Comparison of ENCODE assay signal across 7 mouse cellular contexts in the genomic region with DNA sequence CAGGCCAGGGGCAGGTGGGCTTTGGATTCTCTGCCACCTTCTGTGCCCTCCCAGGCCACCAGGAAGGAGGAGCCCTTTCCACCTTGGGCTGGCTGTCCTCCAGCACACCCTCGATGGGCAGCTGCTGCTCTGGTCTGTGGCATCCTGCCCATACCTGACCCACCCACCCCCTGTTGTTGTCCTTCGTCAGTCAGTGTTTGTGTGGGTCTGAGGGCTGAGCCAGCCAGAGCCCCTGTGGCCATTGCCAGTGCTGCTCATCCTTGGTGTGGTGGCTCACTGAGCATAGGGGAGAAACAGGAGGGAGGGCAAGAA. TPM values are rescaled to one million over a fixed set of nuclear protein-coding genes. Genes with fewer than 3 reads are reported as not detected.
DNase-seq lines count a peak whose midpoint lies in the region; ATAC-seq lines count a peak whose summit lies in the region.

No protein-coding gene starts in this region.

- H3K4me3 ChIP-seq in lung, embryonic 16.5 days (ENCODE audit: low read length), result no peak overlapping the region; the same call in 1 of the 2 replicates
- no peak overlapping the region for H3K4me3 ChIP-seq in forebrain, embryonic 14.5 days (ENCODE audit: low read depth, low read length)
- H3K4me3 ChIP-seq in limb, embryonic 11.5 days (ENCODE audit: low read depth, low read length), result no peak overlapping the region
- H3K4me3 ChIP-seq in stomach, embryonic 14.5 days (ENCODE audit: low read depth, low read length), result no peak overlapping the region

- no peak for DNase-seq in lung, postnatal 10 days
- no peak for DNase-seq in forebrain, embryonic 14.5 days (ENCODE audit: low spot score)
- no peak for DNase-seq in limb, embryonic 11.5 days (ENCODE audit: low spot score)
- no peak for DNase-seq in natural killer cell, adult 2 months (ENCODE audit: low spot score in 2 of 2)
- DNase-seq in cerebellum, adult 8-10 months, result no peak

- no peak for ATAC-seq in lung, embryonic 16.5 days (ENCODE audit: low read depth)
- ATAC-seq in forebrain, embryonic 14.5 days, result no peak
- no peak for ATAC-seq in limb, embryonic 11.5 days (ENCODE audit: insufficient number of reproducible peaks, low FRiP score, low TSS enrichment, low read depth)
- no peak for ATAC-seq in stomach, embryonic 14.5 days (ENCODE audit: insufficient number of reproducible peaks, insufficient read depth, low FRiP score, low read depth)

- H3K36me3 ChIP-seq in lung, embryonic 16.5 days (ENCODE audit: control insufficient read depth, insufficient read depth, low read length), result no peaks in the 10 kb centered on the region
- H3K36me3 ChIP-seq in forebrain, embryonic 14.5 days (ENCODE audit: control insufficient read depth, insufficient read depth, low read length), result 0 out of 2 replicates have a peak, but pooled peaks cover 3% of the 10 kb centered on the region
- no peaks in the 10 kb centered on the region for H3K36me3 ChIP-seq in limb, embryonic 11.5 days (ENCODE audit: control insufficient read depth, insufficient read depth, low read length)
- H3K36me3 ChIP-seq in stomach, embryonic 14.5 days (ENCODE audit: control insufficient read depth, insufficient read depth, low read length), result no peaks in the 10 kb centered on the region

- H3K4me2 ChIP-seq in lung, embryonic 16.5 days (ENCODE audit: low read depth, low read length), result peak overlapping the region; percentile 51
- H3K4me2 ChIP-seq in forebrain, embryonic 14.5 days (ENCODE audit: low read length), result peak overlapping the region; percentile 28; the same call in 1 of the 2 replicates
- H3K4me2 ChIP-seq in limb, embryonic 11.5 days (ENCODE audit: low read depth, severe bottlenecking), result peak overlapping the region; percentile 13; the same call in 1 of the 2 replicates
- H3K4me2 ChIP-seq in stomach, embryonic 14.5 days (replicated peaks; ENCODE audit: low read depth, low read length), result peak overlapping the region; percentile 42

- peaks cover 18% of the 10 kb centered on the region for H3K27me3 ChIP-seq in lung, embryonic 16.5 days (ENCODE audit: control insufficient read depth, insufficient read depth, low read depth, low read length)
- H3K27me3 ChIP-seq in forebrain, embryonic 14.5 days (replicated peaks; ENCODE audit: control insufficient read depth, insufficient read depth, low read length), result peaks cover 18% of the 10 kb centered on the region
- H3K27me3 ChIP-seq in limb, embryonic 11.5 days (ENCODE audit: control insufficient read depth, insufficient read depth, low read length), result peaks cover 23% of the 10 kb centered on the region
- H3K27me3 ChIP-seq in stomach, embryonic 14.5 days (ENCODE audit: control insufficient read depth, insufficient read depth, low read length), result 0 out of 2 replicates have a peak, but pooled peaks cover 8% of the 10 kb centered on the region

- H3K9ac ChIP-seq in lung, embryonic 16.5 days (ENCODE audit: low read length), result peak overlapping the region; percentile 43
- no peak overlapping the region; the same call in 1 of the 2 replicates for H3K9ac ChIP-seq in forebrain, embryonic 14.5 days (ENCODE audit: low read length)
- H3K9ac ChIP-seq in limb, embryonic 11.5 days (ENCODE audit: low read length), result peak overlapping the region; percentile 35; the same call in 1 of the 2 replicates
- no peak overlapping the region for H3K9ac ChIP-seq in stomach, embryonic 14.5 days (replicated peaks; ENCODE audit: low read depth, low read length)

- peaks cover 17% of the 10 kb centered on the region for H3K4me1 ChIP-seq in lung, embryonic 16.5 days (replicated peaks; ENCODE audit: control insufficient read depth, insufficient read depth, low read length)
- peaks cover 12% of the 10 kb centered on the region; the same call in 1 of the 2 replicates for H3K4me1 ChIP-seq in forebrain, embryonic 14.5 days (ENCODE audit: control insufficient read depth, insufficient read depth, low read length)
- H3K4me1 ChIP-seq in limb, embryonic 11.5 days (ENCODE audit: control insufficient read depth, insufficient read depth, low read length), result peaks cover 15% of the 10 kb centered on the region
- peaks cover 13% of the 10 kb centered on the region for H3K4me1 ChIP-seq in stomach, embryonic 14.5 days (ENCODE audit: control insufficient read depth, insufficient read depth, low read length)

- H3K9me3 ChIP-seq in lung, embryonic 16.5 days (ENCODE audit: control insufficient read depth, low read length), result no peaks in the 10 kb centered on the region
- no peaks in the 10 kb centered on the region for H3K9me3 ChIP-seq in forebrain, embryonic 14.5 days (replicated peaks; ENCODE audit: control insufficient read depth, low read length)
- H3K9me3 ChIP-seq in limb, embryonic 11.5 days (ENCODE audit: control insufficient read depth, low read length), result no peaks in the 10 kb centered on the region
- H3K9me3 ChIP-seq in stomach, embryonic 14.5 days (ENCODE audit: control insufficient read depth, low read depth, low read length), result no peaks in the 10 kb centered on the region

- H3K27ac ChIP-seq in lung, embryonic 16.5 days (ENCODE audit: low read length), result no peak overlapping the region
- H3K27ac ChIP-seq in forebrain, embryonic 14.5 days (ENCODE audit: low read depth, low read length), result no peak overlapping the region
- H3K27ac ChIP-seq in limb, embryonic 11.5 days (replicated peaks; ENCODE audit: low read depth, low read length), result no peak overlapping the region
- peak overlapping the region; percentile 44; the same call in 1 of the 2 replicates for H3K27ac ChIP-seq in stomach, embryonic 14.5 days (ENCODE audit: low read length)

- WGBS in lung, embryonic 16.5 days, result 24% methylated on average over 2 of the region's 2 CpGs
- WGBS in forebrain, embryonic 14.5 days, result 18% methylated on average over 2 of the region's 2 CpGs
- WGBS in limb, embryonic 11.5 days, result 50% methylated on average over 2 of the region's 2 CpGs
- WGBS in stomach, embryonic 14.5 days, result 29% methylated on average over 2 of the region's 2 CpGs

RNA-seq across cellular contexts. Expression of gene Tmem115, which starts 11.4 kb away (rescaled TPM):
- polyA plus RNA-seq in lung, embryonic 16.5 days (2015; fragmentation: Nextera tagmentation; extraction: Ambion mirVana), result 39.0 and 39.4 TPM in 2 replicates
- 44.4 and 53.4 TPM in 2 replicates for polyA plus RNA-seq in forebrain, embryonic 14.5 days (2014; fragmentation: Nextera tagmentation; extraction: Ambion mirVana)
- 42.8 and 47.9 TPM in 2 replicates for polyA plus RNA-seq in limb, embryonic 11.5 days (2014; fragmentation: Nextera tagmentation; extraction: Ambion mirVana)
- polyA plus RNA-seq in stomach, embryonic 14.5 days (2014; fragmentation: Nextera tagmentation; extraction: Ambion mirVana), result 45.9 and 46.6 TPM in 2 replicates

RNA-seq across cellular contexts. Expression of gene Cyb561d2, which starts 19.6 kb away (rescaled TPM):
- 27.6 and 32.9 TPM in 2 replicates for polyA plus RNA-seq in lung, embryonic 16.5 days (2015; fragmentation: Nextera tagmentation; extraction: Ambion mirVana)
- 33.1 and 38.0 TPM in 2 replicates for polyA plus RNA-seq in forebrain, embryonic 14.5 days (2014; fragmentation: Nextera tagmentation; extraction: Ambion mirVana)
- 13.1 and 14.1 TPM in 2 replicates for polyA plus RNA-seq in limb, embryonic 11.5 days (2014; fragmentation: Nextera tagmentation; extraction: Ambion mirVana)
- 23.8 and 29.2 TPM in 2 replicates for polyA plus RNA-seq in stomach, embryonic 14.5 days (2014; fragmentation: Nextera tagmentation; extraction: Ambion mirVana)

RNA-seq across cellular contexts. Expression of gene Nprl2, which starts 19.7 kb away (rescaled TPM):
- polyA plus RNA-seq in lung, embryonic 16.5 days (2015; fragmentation: Nextera tagmentation; extraction: Ambion mirVana), result 41.9 and 43.7 TPM in 2 replicates
- polyA plus RNA-seq in forebrain, embryonic 14.5 days (2014; fragmentation: Nextera tagmentation; extraction: Ambion mirVana), result 83.2 and 83.8 TPM in 2 replicates
- 36.5 and 40.9 TPM in 2 replicates for polyA plus RNA-seq in limb, embryonic 11.5 days (2014; fragmentation: Nextera tagmentation; extraction: Ambion mirVana)
- 44.7 and 46.0 TPM in 2 replicates for polyA plus RNA-seq in stomach, embryonic 14.5 days (2014; fragmentation: Nextera tagmentation; extraction: Ambion mirVana)

RNA-seq across cellular contexts. Expression of gene Zmynd10, which starts 24.7 kb away (rescaled TPM):
- polyA plus RNA-seq in lung, embryonic 16.5 days (2015; fragmentation: Nextera tagmentation; extraction: Ambion mirVana), result 16.7 and 19.7 TPM in 2 replicates
- 4.3 and 4.6 TPM in 2 replicates for polyA plus RNA-seq in forebrain, embryonic 14.5 days (2014; fragmentation: Nextera tagmentation; extraction: Ambion mirVana)
- polyA plus RNA-seq in limb, embryonic 11.5 days (2014; fragmentation: Nextera tagmentation; extraction: Ambion mirVana), result 0.79 and 0.95 TPM in 2 replicates
- polyA plus RNA-seq in stomach, embryonic 14.5 days (2014; fragmentation: Nextera tagmentation; extraction: Ambion mirVana), result 0.52 and 0.74 TPM in 2 replicates

RNA-seq across cellular contexts. Expression of gene Rassf1, which starts 29.0 kb away (rescaled TPM):
- polyA plus RNA-seq in lung, embryonic 16.5 days (2015; fragmentation: Nextera tagmentation; extraction: Ambion mirVana), result 55.4 and 58.5 TPM in 2 replicates
- 34.7 and 37.1 TPM in 2 replicates for polyA plus RNA-seq in forebrain, embryonic 14.5 days (2014; fragmentation: Nextera tagmentation; extraction: Ambion mirVana)
- polyA plus RNA-seq in limb, embryonic 11.5 days (2014; fragmentation: Nextera tagmentation; extraction: Ambion mirVana), result 46.7 and 49.3 TPM in 2 replicates
- 53.6 and 54.1 TPM in 2 replicates for polyA plus RNA-seq in stomach, embryonic 14.5 days (2014; fragmentation: Nextera tagmentation; extraction: Ambion mirVana)

Comparison
In these comparisons a context has a peak if more than half of its experiments do, and no peak if none do; other contexts are left out.
1. H3K9ac ChIP-seq: peak in lung, embryonic 16.5 days (single experiment) and limb, embryonic 11.5 days (single experiment); none in forebrain, embryonic 14.5 days (single experiment) and stomach, embryonic 14.5 days (single experiment).
2. Peak in every context shown above with its lines, with median percentiles within 50 percentile points of each other: H3K4me2 ChIP-seq.